Mouse (Mus musculus): ENCODE data around the gene Hypm.

Gene Hypm

GRCm38 (mm10) chrX:9846628-9847027 lies at the start of gene Hypm:
Gene Hypm (plus strand): TSS chrX:9846928.
- no peak for DNase-seq (ENCODE audit: low read depth, low spot score)

- no peak for DNase-seq (ENCODE audit: low read depth, low spot score)
Observed at GRCm38 (mm10) chrX:9810101-9810500, 36.6 kb upstream of the Hypm start.

- no peak for DNase-seq (ENCODE audit: low read depth, low spot score)
Observed at GRCm38 (mm10) chrX:9812469-9812868, 34.3 kb upstream of the Hypm start.

- no peak for DNase-seq (ENCODE audit: low read depth, low spot score)
Observed at GRCm38 (mm10) chrX:9834779-9835178, 11.9 kb upstream of the Hypm start.

GRCm38 (mm10) chrX:9849403-9849802 lies 2.7 kb downstream of the Hypm start, which contains the start of gene H2al3:
Gene H2al3 (plus strand): TSS chrX:9849703.
- no peak for DNase-seq (ENCODE audit: low read depth, low spot score)

GRCm38 (mm10) chrX:9861859-9862258 lies 15.1 kb downstream of the Hypm start:
- DNase-seq (ENCODE audit: low read depth, low spot score): no peak

- DNase-seq (ENCODE audit: low read depth, low spot score): no peak
Observed at GRCm38 (mm10) chrX:9875519-9875918, 28.8 kb downstream of the Hypm start.

GRCm38 (mm10) chrX:9885322-9885721 lies 38.6 kb downstream of the Hypm start, which contains the start of gene Sytl5:
Gene Sytl5 (plus strand): TSS chrX:9885622.
- no peak for DNase-seq (ENCODE audit: low read depth, low spot score)

Measured in WW6 (cell line).